Mouse (Mus musculus) liver, adult (tissue): ENCODE measurements around the gene Abcc4.

ENCODE experiments used
- GATA4 ChIP-seq: IDR thresholded peaks from 2 replicates; pipeline ENCODE4 v1.6.1; 2014; ENCODE audit warnings: mild to moderate bottlenecking, low read length; ENCODE audit not compliant: insufficient replicate concordance

The Abcc4 gene

DNA sequence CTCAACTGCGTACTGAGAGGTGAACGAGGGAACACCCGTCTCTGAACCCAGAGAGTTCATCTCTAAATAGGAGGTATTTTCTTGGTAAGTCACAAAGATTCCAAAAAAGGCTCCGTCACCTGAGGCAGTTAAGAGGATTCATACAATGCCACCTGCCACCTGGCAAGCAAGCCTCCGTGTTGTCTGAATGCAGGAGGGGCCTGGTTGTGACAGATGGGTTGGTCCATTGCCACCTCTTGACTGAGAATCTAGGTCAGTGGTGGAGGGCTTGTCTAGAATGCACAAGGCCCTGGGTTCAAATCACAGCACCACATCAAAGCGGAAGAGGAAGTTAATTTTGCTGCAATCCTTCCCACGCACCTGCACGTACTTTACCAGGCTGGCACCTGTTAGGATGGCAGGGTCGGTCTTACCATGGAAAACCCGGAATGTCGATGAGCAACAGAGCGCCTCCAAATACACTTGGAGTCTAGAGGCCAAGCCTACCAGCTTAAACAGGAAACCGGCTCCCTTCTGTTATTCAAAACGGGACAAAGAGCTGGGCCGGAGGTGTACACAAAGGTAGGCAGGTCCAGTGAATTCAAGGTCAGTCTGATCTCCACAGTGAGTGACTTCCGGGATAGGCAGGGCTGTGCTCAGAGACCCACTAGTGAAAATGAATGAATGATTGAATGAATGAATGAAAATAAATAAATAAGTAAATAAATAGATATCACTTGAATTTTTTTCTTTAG is 9.3 kb downstream of the Abcc4 start:
- no peak for TF ChIP-seq GATA4

DNA sequence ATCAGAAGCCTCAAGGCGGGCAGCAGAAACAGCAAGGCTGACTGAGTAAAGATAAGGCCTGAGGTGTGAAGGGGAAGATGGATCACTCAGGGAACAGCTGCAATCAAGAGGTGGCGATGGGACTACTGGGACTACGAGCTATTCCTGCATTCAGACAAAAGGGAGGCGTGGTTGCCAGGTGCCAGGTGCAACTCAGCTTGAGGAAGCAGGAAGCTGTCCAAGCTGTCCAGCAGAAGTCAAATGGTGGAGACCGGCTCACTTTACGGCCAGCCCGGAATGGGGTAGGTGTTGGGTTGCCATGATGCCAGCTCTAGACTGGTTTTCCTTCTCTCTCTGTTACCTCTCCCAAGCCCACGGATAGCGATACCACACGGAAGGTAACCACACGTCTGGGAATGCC is 10.2 kb downstream of the Abcc4 start:
- TF ChIP-seq GATA4: no peak

DNA sequence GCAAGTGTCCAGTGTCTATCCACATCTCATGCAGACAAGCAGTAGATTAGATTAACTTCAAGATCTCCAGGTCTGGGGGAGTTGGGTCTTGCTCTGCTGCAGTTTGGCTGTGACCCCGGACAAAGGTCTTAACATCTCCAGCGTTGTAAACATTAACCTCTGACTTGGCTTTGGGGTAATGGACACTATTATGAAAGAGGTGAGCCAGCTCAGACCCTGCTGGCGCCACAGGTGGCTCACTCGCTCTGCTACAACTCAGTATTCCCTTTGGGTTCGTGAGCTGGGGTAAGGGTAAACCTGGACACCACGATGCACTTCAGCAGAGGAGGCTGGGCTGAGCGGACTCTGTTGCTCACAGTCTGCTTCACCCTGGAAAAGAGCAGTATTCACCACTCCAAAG is 11.7 kb downstream of the Abcc4 start:
- TF ChIP-seq GATA4: no peak

DNA sequence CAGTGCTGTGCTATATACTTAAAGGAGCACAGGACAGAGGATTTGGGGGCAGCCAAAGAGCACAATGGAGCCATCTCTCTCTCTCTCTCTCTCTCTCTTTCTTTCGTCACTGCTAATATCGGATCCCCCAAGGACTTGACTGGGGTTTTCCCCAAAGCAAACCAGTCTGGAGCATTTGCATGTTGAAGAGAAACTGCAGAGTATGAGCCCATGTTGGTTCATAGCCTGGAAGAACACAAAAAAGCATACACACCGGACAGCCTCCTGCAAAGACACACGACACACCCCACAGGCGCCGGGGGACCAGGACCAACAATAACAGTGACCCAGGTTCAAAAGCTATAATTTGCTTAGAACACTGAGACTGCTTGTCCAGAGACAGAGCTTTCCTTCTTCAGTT is 14.1 kb downstream of the Abcc4 start:
- TF ChIP-seq GATA4: no peak

GRCm38 (mm10) chr14:118691404-118691803 is 14.6 kb downstream of the Abcc4 start:
- no peak for TF ChIP-seq GATA4

DNA sequence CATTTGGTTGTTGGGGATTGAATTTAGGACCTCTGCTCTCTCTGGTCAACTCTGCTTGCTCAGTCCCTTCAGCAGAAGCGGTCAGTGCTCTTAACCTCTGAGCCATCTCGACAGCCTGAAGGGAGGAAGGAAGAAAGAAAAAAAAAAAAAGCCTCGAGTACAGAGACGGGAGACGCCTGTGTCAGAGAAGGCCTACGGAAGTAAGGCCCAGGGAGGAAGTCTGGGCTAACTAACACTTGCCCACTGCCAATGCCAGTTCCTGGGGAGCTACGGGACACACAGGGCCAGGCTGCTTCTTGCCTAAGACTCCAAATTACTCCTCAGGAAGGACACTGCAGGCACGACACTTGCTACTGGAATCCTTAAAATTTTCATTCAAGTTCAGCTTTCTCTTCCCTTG is 15.1 kb downstream of the Abcc4 start:
- no peak for TF ChIP-seq GATA4

DNA sequence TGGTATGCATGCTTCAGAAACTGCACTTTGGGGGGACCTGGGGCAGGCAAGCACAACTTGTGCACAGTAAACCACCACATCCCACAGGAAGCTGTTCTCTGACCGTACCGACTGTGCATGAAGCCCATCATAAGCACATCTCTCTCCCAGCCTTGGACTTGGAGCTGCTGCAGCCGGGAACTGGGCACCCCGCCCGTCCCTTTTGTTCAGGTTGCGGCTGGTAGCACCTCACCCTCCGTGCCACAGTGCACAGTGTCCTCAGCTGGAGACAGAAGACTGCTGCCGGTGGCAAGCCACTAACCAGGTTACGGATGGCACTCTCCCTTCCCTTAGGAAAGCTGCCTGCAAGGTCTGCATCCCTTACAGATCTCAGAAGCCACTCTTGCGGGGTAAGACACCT is 15.7 kb downstream of the Abcc4 start:
- no peak for TF ChIP-seq GATA4

- no peak for TF ChIP-seq GATA4
These were observed 17.4 kb downstream of the Abcc4 start for GRCm38 (mm10) chr14:118688643-118689042.

DNA sequence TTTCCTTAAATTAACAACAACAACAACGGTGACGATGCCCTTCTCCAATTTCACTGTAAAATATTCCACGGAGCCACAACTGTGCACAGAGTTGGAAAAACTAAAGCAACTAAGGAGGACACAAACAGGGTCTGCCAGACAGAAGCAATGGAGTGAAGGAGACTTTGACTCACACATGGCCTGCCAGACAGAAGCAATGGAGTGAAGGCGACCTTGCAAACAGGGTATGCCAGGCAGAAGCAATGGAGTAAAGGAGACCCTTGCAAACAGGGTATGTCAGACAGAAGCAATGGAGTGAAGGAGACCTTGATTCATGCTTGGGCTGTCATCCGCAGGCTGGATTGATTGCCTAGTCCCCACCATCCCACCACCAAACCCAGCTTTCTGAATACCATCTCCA is 19.2 kb downstream of the Abcc4 start:
- no peak for TF ChIP-seq GATA4

DNA sequence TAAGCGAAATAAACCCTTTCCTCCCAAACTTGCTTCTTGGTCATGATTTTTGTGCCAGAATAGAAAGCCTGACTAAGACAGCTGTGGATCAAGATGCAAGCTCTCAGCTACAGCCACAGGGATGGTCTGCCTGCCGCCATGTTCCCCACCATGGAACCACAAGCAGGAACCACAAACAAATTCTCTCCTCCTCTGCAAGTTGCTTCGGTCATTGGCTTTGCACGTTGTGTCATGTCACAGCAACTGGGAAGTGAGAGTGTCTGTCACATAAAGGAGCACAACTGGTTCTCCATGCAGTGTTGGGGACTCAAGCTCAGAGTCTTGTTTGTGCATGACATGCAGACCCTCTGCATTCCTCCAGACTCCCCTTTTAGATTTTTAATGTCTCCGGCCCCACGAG is 20.4 kb downstream of the Abcc4 start:
- TF ChIP-seq GATA4: no peak

DNA sequence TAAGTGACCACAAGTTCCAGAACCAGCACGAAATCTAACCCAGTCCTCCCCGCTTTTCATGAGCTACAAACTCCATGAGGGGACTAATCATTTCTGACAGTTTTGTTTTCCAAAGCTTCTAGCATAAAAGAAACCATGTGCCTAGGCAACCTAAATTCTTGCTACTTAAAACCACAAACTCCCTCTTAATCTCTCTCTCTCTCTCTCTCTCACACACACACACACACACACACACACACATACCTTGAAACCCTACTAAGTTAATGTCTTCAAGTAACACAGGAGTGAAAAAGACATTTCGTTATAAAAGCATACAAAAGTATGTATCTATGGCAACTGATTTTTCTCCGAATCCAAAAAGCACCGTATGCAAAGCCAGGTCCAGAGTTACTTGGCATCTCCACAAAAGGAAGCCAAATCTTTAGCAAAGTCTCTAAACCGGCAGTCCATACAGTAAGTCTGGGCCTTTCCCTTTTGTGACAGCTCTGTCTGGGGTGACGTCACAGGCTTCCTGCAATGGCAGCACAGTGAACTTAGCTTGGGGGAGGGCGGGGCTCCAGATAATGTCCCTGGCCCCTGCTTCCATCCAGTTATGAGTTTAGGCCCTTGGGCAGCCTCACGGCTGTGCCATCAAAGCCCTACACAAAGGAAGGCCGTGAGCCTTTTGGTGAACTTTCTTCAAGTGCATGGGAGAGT is 23.5 kb downstream of the Abcc4 start:
- TF ChIP-seq GATA4: no peak

DNA sequence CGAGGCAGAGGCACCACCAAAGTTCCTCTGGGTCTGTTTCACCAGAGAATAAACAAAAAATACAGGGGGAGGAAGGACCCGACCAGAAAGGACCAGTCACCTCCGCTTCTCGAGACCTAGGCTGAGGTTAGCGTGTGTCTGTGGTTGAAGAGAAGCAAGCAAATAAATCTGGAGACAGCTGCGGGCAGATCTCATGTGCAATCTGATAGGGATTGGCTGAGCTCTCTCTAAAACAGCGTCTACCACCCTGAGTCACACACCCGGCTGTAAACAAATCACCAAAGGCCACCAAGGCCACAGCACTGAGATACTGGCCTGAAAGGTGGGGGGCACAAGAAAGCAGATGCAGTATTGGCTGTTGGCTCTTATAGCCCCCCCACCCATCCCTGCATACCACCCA is 24.9 kb downstream of the Abcc4 start:
- no peak for TF ChIP-seq GATA4

DNA sequence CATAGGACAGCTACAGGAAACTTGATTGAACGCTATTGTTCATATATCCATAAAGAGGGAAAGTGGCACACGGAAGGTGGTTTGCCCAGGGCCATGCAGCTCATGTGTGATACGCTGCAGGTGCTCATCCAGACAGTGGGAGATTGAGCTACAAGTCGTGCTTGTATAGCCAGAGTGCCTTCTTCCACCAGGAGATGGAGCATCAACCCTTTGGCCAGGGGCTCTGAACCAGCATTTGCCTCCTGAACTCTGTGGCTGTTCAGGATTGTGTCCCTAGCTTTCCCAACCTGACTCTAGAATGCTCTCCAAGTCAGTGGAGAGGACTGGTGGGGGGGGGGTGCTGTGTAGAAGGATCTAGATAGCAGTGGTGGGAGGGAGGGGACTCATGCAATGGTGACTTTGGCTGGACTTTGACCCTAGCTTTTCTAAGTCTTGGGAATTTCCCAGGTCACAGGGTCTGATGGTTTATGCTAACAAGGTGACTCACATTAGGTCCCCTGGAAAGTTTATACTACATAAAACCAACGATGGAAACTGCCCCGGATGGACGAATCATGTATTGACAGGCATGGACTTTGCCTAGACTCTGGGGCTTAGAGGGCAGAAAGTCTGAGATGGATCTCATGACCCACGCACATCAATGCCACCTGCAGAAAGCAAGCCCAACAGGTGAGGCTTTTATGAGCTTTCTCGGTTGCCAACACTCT is 27.6 kb downstream of the Abcc4 start:
- TF ChIP-seq GATA4: no peak

- TF ChIP-seq GATA4: no peak
These were observed 29.6 kb downstream of the Abcc4 start for GRCm38 (mm10) chr14:118676308-118676994.

GRCm38 (mm10) chr14:118674705-118675139 is 31.3 kb downstream of the Abcc4 start:
- no peak for TF ChIP-seq GATA4
